Mouse (Mus musculus): ENCODE results near the gene Sdc3. TPM values are rescaled to one million over a fixed set of nuclear protein-coding genes. Genes with fewer than 3 reads are reported as not detected.

Sdc3 gene
- polyA plus RNA-seq, 1 experiment from 2014 or later, result 19.0 TPM

GRCm38 (mm10) chr4:130848814-130849213 lies 56.5 kb downstream of the Sdc3 start:
- peaks cover 9% of the 10 kb centered on the region; the same call in 1 of the 2 replicates for H3K27me3 ChIP-seq (ENCODE audit: insufficient read depth, poor library complexity, severe bottlenecking)
- no peak overlapping the region for H3K4me3 ChIP-seq
- no peaks in the 10 kb centered on the region for H3K4me1 ChIP-seq
- H3K27ac ChIP-seq, result no peak overlapping the region
- no peaks in the 10 kb centered on the region for H3K36me3 ChIP-seq
- H3K9me3 ChIP-seq, result no peaks in the 10 kb centered on the region
- WGBS, result 80% methylated on average over 14 of the region's 14 CpGs
- no peak for DNase-seq (ENCODE audit: low spot score)

DNA sequence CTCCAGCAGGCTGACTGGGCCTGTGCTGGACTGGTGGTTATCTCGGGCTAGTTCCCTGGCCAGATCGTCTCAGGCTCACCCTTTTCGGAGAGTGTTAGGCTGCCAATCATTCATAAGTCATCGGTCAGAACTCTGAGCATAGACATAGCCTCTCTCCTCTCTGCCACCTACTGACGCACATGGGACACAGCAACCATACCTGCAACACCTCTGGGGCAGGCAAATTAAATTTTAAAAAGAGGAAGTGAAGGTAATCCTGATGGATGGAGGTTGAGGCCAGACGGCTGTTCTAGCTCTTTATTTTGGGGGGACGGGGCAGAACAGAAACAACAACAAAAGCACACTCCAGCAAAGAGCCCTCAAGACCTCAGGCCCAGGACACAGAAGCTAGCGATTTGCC lies 65.3 kb downstream of the Sdc3 start:
- H3K4me3 ChIP-seq, result no peak overlapping the region

DNA sequence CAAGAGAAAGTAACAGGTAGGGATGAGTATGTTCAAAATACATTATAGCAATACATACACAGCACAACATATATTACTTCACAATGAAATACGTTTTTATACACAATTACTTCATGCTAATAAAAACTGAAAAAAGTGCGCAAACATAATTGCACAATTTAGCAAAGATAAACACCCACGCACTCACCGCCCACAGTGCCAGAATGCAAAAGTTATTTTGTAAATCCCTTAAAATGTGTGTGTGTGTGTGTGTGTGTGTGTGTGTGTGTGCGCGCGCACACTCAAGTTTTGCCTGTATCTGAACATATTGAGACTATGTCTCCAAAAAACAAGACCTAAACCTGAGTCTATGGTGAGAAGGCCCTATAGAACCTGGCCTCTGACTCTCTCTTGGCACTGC lies 66.5 kb downstream of the Sdc3 start:
- H3K4me3 ChIP-seq, result no peak overlapping the region
- peaks cover 21% of the 10 kb centered on the region for H3K4me1 ChIP-seq
- H3K27ac ChIP-seq, result no peak overlapping the region
- no peak for DNase-seq (ENCODE audit: low spot score)
- H3K27me3 ChIP-seq (ENCODE audit: insufficient read depth, poor library complexity, severe bottlenecking), result peaks cover 50% of the 10 kb centered on the region
- H3K36me3 ChIP-seq, result no peaks in the 10 kb centered on the region
- WGBS, result 96% methylated on average over 7 of the region's 7 CpGs
- H3K9me3 ChIP-seq, result no peaks in the 10 kb centered on the region

More for the DNA sequence above, 65.3 kb downstream of the Sdc3 start:
- WGBS, result 56% methylated on average over 8 of the region's 8 CpGs
- H3K27ac ChIP-seq, result no peak overlapping the region
- DNase-seq (ENCODE audit: low spot score), result no peak
- peaks cover 39% of the 10 kb centered on the region for H3K27me3 ChIP-seq (ENCODE audit: insufficient read depth, poor library complexity, severe bottlenecking)
- H3K36me3 ChIP-seq, result no peaks in the 10 kb centered on the region
- H3K4me1 ChIP-seq, result peaks cover 19% of the 10 kb centered on the region
- no peaks in the 10 kb centered on the region for H3K9me3 ChIP-seq

- 53% methylated on average over 8 of the region's 8 CpGs for WGBS
- Histone ChIP-seq H3K36me3 (no peaks in the 10 kb centered on the region), H3K9me3 (no peaks in the 10 kb centered on the region), H3K4me3 (no peak overlapping the region; the same call in 1 of the 2 replicates), H3K27ac (no peak overlapping the region), H3K27me3 (ENCODE audit: insufficient read depth, poor library complexity, severe bottlenecking) (peaks cover 56% of the 10 kb centered on the region), H3K4me1 (peaks cover 21% of the 10 kb centered on the region)
- DNase-seq (ENCODE audit: low spot score), result no peak
Measured at GRCm38 (mm10) chr4:130859467-130859866, 67.1 kb downstream of the Sdc3 start.

GRCm38 (mm10) chr4:130860902-130861652 lies 68.7 kb downstream of the Sdc3 start:
- DNase-seq (ENCODE audit: low spot score), result no peak
- H3K4me1 ChIP-seq, result peaks cover 21% of the 10 kb centered on the region
- 44% methylated on average over 15 of the region's 15 CpGs for WGBS
- H3K9me3 ChIP-seq, result no peaks in the 10 kb centered on the region
- H3K4me3 ChIP-seq, result peak overlapping the region; percentile 52; the same call in 1 of the 2 replicates
- no peaks in the 10 kb centered on the region for H3K36me3 ChIP-seq
- 0 out of 2 replicates have a peak overlapping the region, but pooled peaks have one; percentile 25 for H3K27ac ChIP-seq
- H3K27me3 ChIP-seq (ENCODE audit: insufficient read depth, poor library complexity, severe bottlenecking), result peaks cover 72% of the 10 kb centered on the region

DNA sequence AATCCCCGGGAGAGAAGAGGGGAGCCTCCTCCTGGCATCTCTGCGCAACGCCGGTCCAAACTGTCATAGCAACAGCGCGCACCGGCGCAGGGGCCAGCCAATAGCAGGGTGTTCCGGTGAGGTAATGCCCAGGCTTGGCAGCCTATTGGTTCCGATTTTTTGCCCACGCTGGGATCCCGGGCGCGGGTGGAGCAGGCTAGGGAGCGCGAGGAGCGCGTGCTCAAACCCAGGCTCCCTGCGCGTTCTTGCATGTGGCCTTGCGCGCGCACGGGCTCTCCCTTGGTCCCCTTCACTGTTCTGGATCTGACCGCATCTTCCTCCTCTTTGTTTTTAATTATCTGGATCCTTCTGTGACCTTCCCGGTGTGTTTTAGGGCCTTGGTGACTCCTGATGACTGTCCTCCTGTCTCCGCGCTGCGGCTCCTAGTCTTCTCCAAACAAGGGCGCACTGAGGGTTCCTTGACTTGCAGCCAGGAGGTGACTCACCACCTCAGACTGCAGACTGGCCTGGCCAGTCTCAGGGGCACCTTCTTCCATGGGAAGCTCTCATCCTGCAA lies 69.4 kb downstream of the Sdc3 start:
- H3K9me3 ChIP-seq, result no peaks in the 10 kb centered on the region
- peak overlapping the region; percentile 52 for H3K4me3 ChIP-seq
- H3K27ac ChIP-seq, result peak overlapping the region; percentile 25; the same call in 1 of the 2 replicates
- peaks cover 74% of the 10 kb centered on the region for H3K27me3 ChIP-seq (ENCODE audit: insufficient read depth, poor library complexity, severe bottlenecking)
- no peaks in the 10 kb centered on the region for H3K36me3 ChIP-seq
- DNase-seq (ENCODE audit: low spot score), result peak; percentile 85
- WGBS, result 3% methylated on average over 30 of the region's 30 CpGs
- peaks cover 21% of the 10 kb centered on the region for H3K4me1 ChIP-seq

GRCm38 (mm10) chr4:130862538-130862937 lies 70.2 kb downstream of the Sdc3 start:
- Histone ChIP-seq H3K4me1 (peaks cover 21% of the 10 kb centered on the region), H3K9me3 (no peaks in the 10 kb centered on the region), H3K27me3 (ENCODE audit: insufficient read depth, poor library complexity, severe bottlenecking) (peaks cover 79% of the 10 kb centered on the region), H3K4me3 (no peak overlapping the region), H3K36me3 (no peaks in the 10 kb centered on the region), H3K27ac (peak overlapping the region; percentile 25; the same call in 1 of the 2 replicates)
- DNase-seq (ENCODE audit: low spot score), result no peak
- 66% methylated on average over 5 of the region's 5 CpGs for WGBS

DNA sequence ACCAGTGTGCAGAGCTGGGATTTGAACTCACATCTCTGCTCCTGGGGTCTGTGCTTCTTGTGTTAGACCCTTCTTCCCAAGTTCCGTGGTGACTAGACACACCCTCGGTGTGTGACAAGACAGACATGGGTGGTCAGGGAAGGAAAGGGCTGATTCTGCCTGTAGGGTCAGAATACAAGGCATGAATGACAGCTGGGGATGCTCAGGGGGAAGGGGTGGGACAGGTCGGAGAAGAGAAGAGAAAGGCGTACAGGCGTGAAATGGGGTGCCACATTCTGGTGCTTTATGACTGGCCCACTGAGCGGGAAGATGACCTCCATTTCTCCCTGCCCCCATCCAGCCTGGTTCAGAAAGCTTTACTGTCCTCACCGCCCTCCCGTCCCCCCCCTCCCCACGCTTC lies 73.1 kb downstream of the Sdc3 start:
- no peak for DNase-seq (ENCODE audit: low spot score)
- Histone ChIP-seq H3K9me3 (no peaks in the 10 kb centered on the region), H3K27ac (no peak overlapping the region), H3K36me3 (no peaks in the 10 kb centered on the region), H3K27me3 (ENCODE audit: insufficient read depth, poor library complexity, severe bottlenecking) (peaks cover 84% of the 10 kb centered on the region), H3K4me1 (peaks cover 16% of the 10 kb centered on the region), H3K4me3 (no peak overlapping the region)
- 37% methylated on average over 9 of the region's 9 CpGs for WGBS

DNA sequence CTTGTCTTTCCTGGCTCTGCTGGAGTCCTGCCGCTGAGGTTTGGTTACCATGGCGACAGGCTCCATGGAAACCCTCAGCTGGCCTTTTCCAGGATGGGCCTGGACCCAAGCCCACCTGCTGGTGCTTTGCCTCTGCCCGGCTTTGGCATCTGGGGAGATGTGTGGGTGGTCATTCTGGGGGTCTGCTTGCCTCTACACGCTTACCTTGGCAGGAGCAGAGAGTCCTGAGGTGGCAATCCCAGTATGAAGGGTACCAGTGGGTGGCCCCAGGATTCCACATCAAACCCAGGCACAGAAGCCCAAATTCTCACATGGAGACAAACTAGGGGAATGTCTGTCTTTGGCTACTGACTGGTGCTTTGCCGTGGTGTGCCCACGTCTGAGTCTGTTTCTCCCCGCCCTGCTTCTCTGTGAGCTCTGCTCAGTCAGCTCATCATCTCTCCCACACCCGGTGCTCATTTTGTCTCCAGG lies 73.6 kb downstream of the Sdc3 start:
- no peak for DNase-seq (ENCODE audit: low spot score)
- no peak overlapping the region for H3K27ac ChIP-seq
- no peaks in the 10 kb centered on the region for H3K9me3 ChIP-seq
- no peak overlapping the region for H3K4me3 ChIP-seq
- WGBS, result 36% methylated on average over 8 of the region's 8 CpGs
- H3K36me3 ChIP-seq, result no peaks in the 10 kb centered on the region
- peaks cover 79% of the 10 kb centered on the region for H3K27me3 ChIP-seq (ENCODE audit: insufficient read depth, poor library complexity, severe bottlenecking)
- H3K4me1 ChIP-seq, result peaks cover 16% of the 10 kb centered on the region

GRCm38 (mm10) chr4:130867940-130868339 lies 75.6 kb downstream of the Sdc3 start:
- DNase-seq (ENCODE audit: low spot score), result no peak
- Histone ChIP-seq H3K4me3 (no peak overlapping the region), H3K4me1 (no peaks in the 10 kb centered on the region; the same call in 1 of the 2 replicates), H3K27me3 (ENCODE audit: insufficient read depth, poor library complexity, severe bottlenecking) (peaks cover 59% of the 10 kb centered on the region), H3K27ac (no peak overlapping the region), H3K9me3 (no peaks in the 10 kb centered on the region), H3K36me3 (no peaks in the 10 kb centered on the region)
- WGBS, result 64% methylated on average over 6 of the region's 6 CpGs

GRCm38 (mm10) chr4:130868803-130869202 lies 76.5 kb downstream of the Sdc3 start:
- no peaks in the 10 kb centered on the region for H3K9me3 ChIP-seq
- no peaks in the 10 kb centered on the region for H3K36me3 ChIP-seq
- H3K27me3 ChIP-seq (ENCODE audit: insufficient read depth, poor library complexity, severe bottlenecking), result peaks cover 55% of the 10 kb centered on the region
- H3K4me1 ChIP-seq, result no peaks in the 10 kb centered on the region; the same call in 1 of the 2 replicates
- WGBS, result 42% methylated on average over 5 of the region's 5 CpGs
- H3K27ac ChIP-seq, result no peak overlapping the region
- DNase-seq (ENCODE audit: low spot score), result no peak
- no peak overlapping the region for H3K4me3 ChIP-seq

DNA sequence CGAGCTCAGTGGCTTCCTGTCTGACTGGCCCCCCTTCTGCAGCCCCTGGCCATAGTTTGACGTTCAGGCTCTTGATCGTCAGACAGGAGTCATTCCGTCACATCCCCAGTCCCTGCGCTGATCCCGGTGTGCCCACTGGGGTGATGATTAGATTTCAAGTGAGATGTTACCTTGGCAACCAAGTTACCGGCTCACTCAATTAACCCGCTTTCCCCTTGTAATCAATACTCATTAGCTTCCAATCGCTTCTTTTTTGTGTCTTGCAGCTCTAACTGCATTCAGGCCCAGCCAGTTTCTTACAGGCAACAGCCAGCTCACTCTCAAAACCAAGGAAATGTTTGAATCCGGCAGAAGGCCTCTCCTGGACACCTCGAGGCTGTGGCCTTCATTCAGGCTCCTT lies 80.1 kb downstream of the Sdc3 start:
- H3K4me3 ChIP-seq, result no peak overlapping the region
- H3K9me3 ChIP-seq, result no peaks in the 10 kb centered on the region
- H3K27ac ChIP-seq, result no peak overlapping the region
- H3K27me3 ChIP-seq (ENCODE audit: insufficient read depth, poor library complexity, severe bottlenecking), result peaks cover 55% of the 10 kb centered on the region
- no peak for DNase-seq (ENCODE audit: low spot score)
- no peaks in the 10 kb centered on the region for H3K36me3 ChIP-seq
- peaks cover 16% of the 10 kb centered on the region for H3K4me1 ChIP-seq
- 52% methylated on average over 11 of the region's 11 CpGs for WGBS

- Histone ChIP-seq H3K36me3 (no peaks in the 10 kb centered on the region), H3K4me1 (peaks cover 18% of the 10 kb centered on the region), H3K4me3 (no peak overlapping the region), H3K9me3 (no peaks in the 10 kb centered on the region), H3K27ac (no peak overlapping the region), H3K27me3 (ENCODE audit: insufficient read depth, poor library complexity, severe bottlenecking) (peaks cover 49% of the 10 kb centered on the region)
- 77% methylated on average over 5 of the region's 5 CpGs for WGBS
- no peak for DNase-seq (ENCODE audit: low spot score)
Measured at GRCm38 (mm10) chr4:130873440-130873839, 81.1 kb downstream of the Sdc3 start.
